Mouse (Mus musculus): ENCODE results near the gene Gatc. TPM values are rescaled to one million over a fixed set of nuclear protein-coding genes. Genes with fewer than 3 reads are reported as not detected.

Gatc gene
- total RNA-seq, 2 experiments from 2014 or later: 17.7 to 21.7 TPM

Other genes with a start within 250 kb of the Gatc start
- not detected for gene Gm10401, start 242.9 kb downstream of the Gatc start, total RNA-seq (2021)
- 100 to 1,000 TPM; 156 to 220 TPM for gene Acads, start 221.8 kb downstream of the Gatc start, total RNA-seq (2021)
- 10 to 100 TPM; 38.9 to 45.3 TPM for gene Unc119b, start 206.2 kb downstream of the Gatc start, total RNA-seq (2021)
- 100 to 1,000 TPM; 184 to 197 TPM for gene Mlec, start 183.0 kb downstream of the Gatc start, total RNA-seq (2021)
- gene Cabp1, start 146.8 kb downstream of the Gatc start, total RNA-seq (2021): 10 to 100 TPM; 34.8 to 42.3 TPM
- 10 to 100 TPM; 76.3 to 85.9 TPM for gene Pop5, start 105.3 kb downstream of the Gatc start, total RNA-seq (2021)
- 100 to 1,000 TPM; 232 to 275 TPM for gene Rnf10, start 68.3 kb downstream of the Gatc start, total RNA-seq (2021)
- 10 to 100 TPM; 54.2 to 61.9 TPM for gene Coq5, start 61.5 kb downstream of the Gatc start, total RNA-seq (2021)
- 100 to 1,000 TPM; 211 to 322 TPM for gene Dynll1, start 40.2 kb downstream of the Gatc start, total RNA-seq (2021)
- 10 to 100 TPM; 73.7 to 77.0 TPM for gene Srsf9, start 14.0 kb downstream of the Gatc start, total RNA-seq (2021)
- 10 to 100 TPM; 32.4 to 47.5 TPM for gene Triap1, start within 50 bp of the Gatc start, total RNA-seq (2021)
- 1,000 to 10,000 TPM; 1,319 to 1,418 TPM for gene Cox6a1, start 7.8 kb upstream of the Gatc start, total RNA-seq (2021)
- 10 to 100 TPM; 15.7 to 18.5 TPM for gene Msi1, start 88.4 kb upstream of the Gatc start, total RNA-seq (2021)
- gene Pla2g1b, start 125.1 kb upstream of the Gatc start, total RNA-seq (2021): not detected
- 10 to 100 TPM; 20.8 to 22.6 TPM for gene Sirt4, start 143.5 kb upstream of the Gatc start, total RNA-seq (2021)
- gene Pxn, start 165.5 kb upstream of the Gatc start, total RNA-seq (2021): 10 to 100 TPM; 33.5 to 54.2 TPM
- 100 to 1,000 TPM; 829 to 906 TPM for gene Rplp0, start 218.3 kb upstream of the Gatc start, total RNA-seq (2021)
- gene Gcn1l1, start 224.1 kb upstream of the Gatc start, total RNA-seq (2021): 10 to 100 TPM; 53.9 to 69.5 TPM